Mouse (Mus musculus): ENCODE measurements around the gene Pgpep1. TPM values are rescaled to one million over a fixed set of nuclear protein-coding genes. Genes with fewer than 3 reads are reported as not detected.

Pgpep1 gene
- total RNA-seq, 1 experiment = 21.4 TPM

DNA sequence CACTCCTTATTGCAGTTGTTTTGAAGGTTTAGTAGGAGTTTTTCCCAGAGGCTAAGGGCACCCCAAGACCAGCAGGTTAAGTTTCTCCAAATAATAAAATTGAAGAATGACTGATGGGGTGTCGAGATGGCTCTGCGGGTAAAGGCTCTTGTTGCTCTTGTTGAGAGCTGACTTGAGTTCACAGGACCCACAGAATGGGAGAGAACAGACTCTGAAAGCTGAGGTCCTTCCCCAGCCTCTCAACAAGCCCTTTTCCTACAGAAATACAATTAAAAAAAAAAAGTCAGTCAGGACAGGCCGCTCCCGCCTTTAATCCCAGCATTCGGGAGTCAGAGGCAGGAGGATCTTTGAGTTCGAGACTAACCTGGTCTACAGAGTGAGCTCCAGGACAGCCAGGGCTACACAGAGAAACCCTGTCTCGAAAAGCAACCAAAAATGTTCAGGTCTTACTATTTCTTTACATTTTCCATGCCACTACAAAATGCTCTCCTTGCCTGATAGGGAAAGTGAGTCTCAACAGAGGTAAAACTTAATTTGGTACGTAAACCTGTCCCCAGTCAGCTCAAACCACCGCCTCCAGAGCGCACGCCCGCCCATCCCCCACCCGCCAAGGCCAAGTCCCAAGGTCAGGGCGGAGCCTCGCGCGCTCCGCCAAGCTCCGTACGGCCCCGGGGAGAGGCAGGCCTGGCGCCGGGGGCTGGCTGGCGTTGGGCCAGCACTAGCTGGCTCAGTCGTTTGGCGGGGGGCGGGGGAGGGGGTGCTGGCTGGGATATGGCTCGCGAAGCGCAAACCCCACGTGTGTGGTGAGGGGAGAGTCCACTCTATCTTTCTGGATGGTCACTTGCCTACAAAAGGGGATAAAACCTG is 36.1 kb upstream of the Pgpep1 start:
- in situ Hi-C loops (cut with MboI; ENCODE audit: low sequenced_read_pairs in 2 of 2, unreplicated experiment in 2 of 2) = no loop called here
- TF ChIP-seq HCFC1 (IDR thresholded peaks at IDR 0.05; ENCODE audit: borderline replicate concordance, insufficient read depth, low read length) = no peak
- no peak for TF ChIP-seq ZC3H11A (IDR thresholded peaks at IDR 0.05; ENCODE audit: borderline replicate concordance, low read depth, low read length)
- TF ChIP-seq MAFK (IDR thresholded peaks at IDR 0.05; ENCODE audit: insufficient read depth, low read depth, low read length) = no peak
- no peak; the same call in 1 of the 2 replicates for TF ChIP-seq CHD2 (IDR thresholded peaks at IDR 0.05; ENCODE audit: low read depth, low read length)
- TF ChIP-seq ZNF384 (IDR thresholded peaks at IDR 0.05; ENCODE audit: low read depth, low read length) = no peak
- peak overlapping the region; percentile 62; the same call in 1 of the 2 replicates for H3K9ac ChIP-seq (ENCODE audit: insufficient read depth, low read depth, low read length, poor library complexity, severe bottlenecking)
- peak overlapping the region; percentile 74 for H3K27ac ChIP-seq (ENCODE audit: insufficient read depth, low read depth, low read length, poor library complexity, severe bottlenecking)
- no peaks in the 10 kb centered on the region for H3K36me3 ChIP-seq (ENCODE audit: control insufficient read depth, insufficient read depth, low read length, poor library complexity, severe bottlenecking)
- H3K9me3 ChIP-seq (ENCODE audit: control insufficient read depth, insufficient read depth, low read depth, low read length) = no peaks in the 10 kb centered on the region
- peak; percentile 71 for DNase-seq (ENCODE audit: low read depth, low spot score)
- H3K4me1 ChIP-seq (ENCODE audit: control insufficient read depth in 2 of 2, insufficient read depth in 2 of 2, low read length in 2 of 2, poor library complexity in 1 of 2) = peaks cover 7 to 30% of the 10 kb centered on the region in 2 experiments; a peak in 3 of 4 replicates
- H3K4me3 ChIP-seq (ENCODE audit: insufficient read depth in 1 of 2, low read depth in 1 of 2, low read length in 2 of 2, poor library complexity in 1 of 2, severe bottlenecking in 1 of 2) = peak overlapping the region; percentile 17 to 31; a peak in 2 of 4 replicates

DNA sequence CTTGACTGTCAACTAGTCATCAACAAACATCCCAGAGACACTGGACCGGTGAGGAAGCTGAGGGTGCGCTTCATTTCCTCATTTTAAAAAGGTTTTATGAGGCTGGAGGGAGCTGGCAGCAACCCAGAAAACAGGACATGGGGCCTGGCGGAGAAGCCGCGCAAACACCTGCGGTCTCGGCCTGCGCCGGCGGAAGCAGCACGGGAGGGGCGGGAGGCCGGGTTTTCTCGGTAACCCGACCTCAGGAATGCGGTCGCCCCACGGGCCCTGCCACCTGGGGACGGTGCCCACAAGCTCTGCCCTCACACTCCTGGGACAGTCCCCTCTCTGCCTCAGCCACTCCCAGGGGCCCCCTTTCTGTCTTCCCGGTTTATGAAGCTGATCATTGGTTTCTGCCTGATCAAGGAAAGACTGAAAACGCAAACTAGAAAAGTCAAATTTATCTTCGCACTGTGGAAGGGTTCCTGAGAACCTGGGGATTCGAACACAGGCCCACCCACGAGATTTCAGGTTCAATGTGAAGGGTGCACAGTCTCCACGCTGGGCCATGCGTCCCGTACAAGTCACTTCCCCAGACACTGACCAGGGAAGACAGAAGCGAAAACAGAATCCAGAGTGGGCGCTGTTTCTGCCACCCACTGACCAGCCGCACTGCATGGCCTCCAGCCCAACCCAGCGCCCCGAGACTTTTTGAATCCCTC is 35.3 kb upstream of the Pgpep1 start:
- peak overlapping the region; percentile 3 to 16; a peak in 1 of 4 replicates for H3K4me3 ChIP-seq (ENCODE audit: insufficient read depth in 1 of 2, low read depth in 1 of 2, low read length in 2 of 2, poor library complexity in 1 of 2, severe bottlenecking in 1 of 2)
- DNase-seq (ENCODE audit: low read depth, low spot score) = no peak
- peak overlapping the region; percentile 62 for H3K9ac ChIP-seq (ENCODE audit: insufficient read depth, low read depth, low read length, poor library complexity, severe bottlenecking)
- peaks cover 9 to 31% of the 10 kb centered on the region in 2 experiments; a peak in 3 of 4 replicates for H3K4me1 ChIP-seq (ENCODE audit: control insufficient read depth in 2 of 2, insufficient read depth in 2 of 2, low read length in 2 of 2, poor library complexity in 1 of 2)
- no peaks in the 10 kb centered on the region for H3K36me3 ChIP-seq (ENCODE audit: control insufficient read depth, insufficient read depth, low read length, poor library complexity, severe bottlenecking)
- in situ Hi-C loops (cut with MboI; ENCODE audit: low sequenced_read_pairs in 2 of 2, unreplicated experiment in 2 of 2) = no loop called here
- TF ChIP-seq CHD2 (IDR thresholded peaks at IDR 0.05; ENCODE audit: low read depth, low read length) (no peak), ZNF384 (IDR thresholded peaks at IDR 0.05; ENCODE audit: low read depth, low read length) (no peak), ZC3H11A (IDR thresholded peaks at IDR 0.05; ENCODE audit: borderline replicate concordance, low read depth, low read length) (no peak), HCFC1 (IDR thresholded peaks at IDR 0.05; ENCODE audit: borderline replicate concordance, insufficient read depth, low read length) (no peak), MAFK (IDR thresholded peaks at IDR 0.05; ENCODE audit: insufficient read depth, low read depth, low read length) (no peak)
- peak overlapping the region; percentile 74 for H3K27ac ChIP-seq (ENCODE audit: insufficient read depth, low read depth, low read length, poor library complexity, severe bottlenecking)
- H3K9me3 ChIP-seq (ENCODE audit: control insufficient read depth, insufficient read depth, low read depth, low read length) = no peaks in the 10 kb centered on the region

DNA sequence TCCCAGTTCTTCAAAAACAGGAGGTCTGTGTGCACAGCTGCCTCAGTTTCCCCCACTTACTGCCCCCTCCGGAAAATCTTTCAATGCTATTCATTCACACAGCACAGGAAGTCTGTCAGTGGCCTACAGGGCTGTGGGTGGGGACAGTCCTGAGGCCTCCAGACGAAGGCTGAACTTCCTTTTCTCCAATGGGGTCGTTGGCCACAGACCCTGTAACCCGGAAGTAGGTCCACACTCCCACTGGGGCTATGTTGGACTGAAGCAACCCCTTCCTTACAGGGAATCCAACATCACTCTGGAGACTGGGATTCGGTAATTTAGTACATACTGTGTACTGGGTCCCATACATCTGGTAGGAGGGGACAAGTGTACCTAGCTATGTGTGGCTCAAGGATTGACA is 33.4 kb upstream of the Pgpep1 start:
- Histone ChIP-seq H3K9ac (ENCODE audit: insufficient read depth, low read depth, low read length, poor library complexity, severe bottlenecking) (no peak overlapping the region; the same call in 1 of the 2 replicates), H3K9me3 (ENCODE audit: control insufficient read depth, insufficient read depth, low read depth, low read length) (no peaks in the 10 kb centered on the region), H3K4me1 (ENCODE audit: control insufficient read depth in 2 of 2, insufficient read depth in 2 of 2, low read length in 2 of 2, poor library complexity in 1 of 2) (peaks cover 9 to 31% of the 10 kb centered on the region in 2 experiments; a peak in 3 of 4 replicates), H3K4me3 (ENCODE audit: insufficient read depth in 1 of 2, low read depth in 1 of 2, low read length in 2 of 2, poor library complexity in 1 of 2, severe bottlenecking in 1 of 2) (no peak overlapping the region), H3K27ac (ENCODE audit: insufficient read depth, low read depth, low read length, poor library complexity, severe bottlenecking) (no peak overlapping the region; the same call in 1 of the 2 replicates), H3K36me3 (ENCODE audit: control insufficient read depth, insufficient read depth, low read length, poor library complexity, severe bottlenecking) (no peaks in the 10 kb centered on the region)
- DNase-seq (ENCODE audit: low read depth, low spot score) = no peak
- in situ Hi-C loops (cut with MboI; ENCODE audit: low sequenced_read_pairs in 2 of 2, unreplicated experiment in 2 of 2) = no loop called here
- TF ChIP-seq MAFK (IDR thresholded peaks at IDR 0.05; ENCODE audit: insufficient read depth, low read depth, low read length) (no peak), ZC3H11A (IDR thresholded peaks at IDR 0.05; ENCODE audit: borderline replicate concordance, low read depth, low read length) (no peak), CHD2 (IDR thresholded peaks at IDR 0.05; ENCODE audit: low read depth, low read length) (no peak), ZNF384 (IDR thresholded peaks at IDR 0.05; ENCODE audit: low read depth, low read length) (no peak), HCFC1 (IDR thresholded peaks at IDR 0.05; ENCODE audit: borderline replicate concordance, insufficient read depth, low read length) (no peak)

DNA sequence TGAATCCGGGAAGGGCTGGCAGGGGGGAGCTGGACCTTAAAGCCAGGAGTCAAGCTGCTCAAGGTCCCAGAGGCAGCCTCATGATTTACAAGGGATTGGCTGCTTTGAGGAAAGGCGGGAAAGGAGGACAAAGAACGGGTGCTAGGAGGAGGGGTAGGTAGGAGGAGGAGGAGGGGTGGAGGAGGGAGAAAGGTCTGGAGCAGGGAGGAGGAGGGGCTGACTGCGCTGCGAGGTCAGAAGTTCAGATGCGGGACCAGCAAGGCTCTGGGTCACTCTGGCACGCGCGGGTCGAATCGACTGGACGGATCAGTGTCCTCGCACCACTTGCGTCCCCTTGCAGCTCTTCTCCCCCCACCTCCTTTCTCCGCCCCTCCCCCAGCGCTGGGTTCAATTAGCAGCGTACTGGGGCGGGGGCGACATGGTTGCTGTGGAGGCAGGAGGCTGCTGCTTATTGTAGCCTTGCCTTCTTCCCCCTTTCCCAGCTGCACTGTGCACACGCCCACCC is 31.6 kb upstream of the Pgpep1 start:
- peaks cover 6 to 22% of the 10 kb centered on the region in 2 experiments; a peak in 3 of 4 replicates for H3K4me1 ChIP-seq (ENCODE audit: control insufficient read depth in 2 of 2, insufficient read depth in 2 of 2, low read length in 2 of 2, poor library complexity in 1 of 2)
- no peaks in the 10 kb centered on the region for H3K9me3 ChIP-seq (ENCODE audit: control insufficient read depth, insufficient read depth, low read depth, low read length)
- in situ Hi-C loops (cut with MboI; ENCODE audit: low sequenced_read_pairs in 2 of 2, unreplicated experiment in 2 of 2) = no loop called here
- peak; percentile 36; the same call in 1 of the 2 replicates for TF ChIP-seq HCFC1 (IDR thresholded peaks at IDR 0.05; ENCODE audit: borderline replicate concordance, insufficient read depth, low read length)
- TF ChIP-seq ZC3H11A (IDR thresholded peaks at IDR 0.05; ENCODE audit: borderline replicate concordance, low read depth, low read length) = no peak
- no peak for TF ChIP-seq MAFK (IDR thresholded peaks at IDR 0.05; ENCODE audit: insufficient read depth, low read depth, low read length)
- no peak for TF ChIP-seq CHD2 (IDR thresholded peaks at IDR 0.05; ENCODE audit: low read depth, low read length)
- TF ChIP-seq ZNF384 (IDR thresholded peaks at IDR 0.05; ENCODE audit: low read depth, low read length) = no peak
- H3K4me3 ChIP-seq (ENCODE audit: insufficient read depth in 1 of 2, low read depth in 1 of 2, low read length in 2 of 2, poor library complexity in 1 of 2, severe bottlenecking in 1 of 2) = peak overlapping the region; percentile 50 to 66
- no peaks in the 10 kb centered on the region for H3K36me3 ChIP-seq (ENCODE audit: control insufficient read depth, insufficient read depth, low read length, poor library complexity, severe bottlenecking)
- peak overlapping the region; percentile 87 for H3K9ac ChIP-seq (ENCODE audit: insufficient read depth, low read depth, low read length, poor library complexity, severe bottlenecking)
- DNase-seq (ENCODE audit: low read depth, low spot score) = peak; percentile 77
- H3K27ac ChIP-seq (ENCODE audit: insufficient read depth, low read depth, low read length, poor library complexity, severe bottlenecking) = peak overlapping the region; percentile 92

Measured in ES-E14 (cell line).